Mouse (Mus musculus) monocyte, adult 5-6 weeks (primary cell): Measurements from ENCODE around the gene Mag. TPM values are rescaled to one million over a fixed set of nuclear protein-coding genes. Genes with fewer than 3 reads are reported as not detected.
A peak's percentile ranks its signal among the peaks of the same experiment; 100 is the strongest.
"Not testable (repeated sequence)": the region's sequence is repeated elsewhere in the genome, so short reads cannot be mapped to it uniquely, and the experiment has no call there.

Source experiments
- ATAC-seq: fragments of 153-309, 156-312 bp; replicated peaks from 2 replicates; pipeline ENCODE4 v1.8.0; 2017; ENCODE audit warnings: mild to moderate bottlenecking; ENCODE audit not compliant: low TSS enrichment, insufficient number of reproducible peaks, severe bottlenecking, poor library complexity, low FRiP score
- total RNA-seq: library from RNA; stranded (forward); fragments of 200-1000, 200-491, 200-594 nt; gene quantifications from 3 replicates; pipeline ENCODE4 v1.2.3, GENCODE M21; 2017

The Mag gene
- total RNA-seq, 1 experiment from 2014 or later = 3.5 TPM

GRCm38 (mm10) chr7:30943909-30944635 lies 29.4 kb upstream of the Mag start, which contains the start of gene Hamp:
Hamp (minus strand) TSS chr7:30944032.
- ATAC-seq = no peak

- ATAC-seq = not testable (repeated sequence)
Measured at GRCm38 (mm10) chr7:30942365-30942764, 27.7 kb upstream of the Mag start.

GRCm38 (mm10) chr7:30940070-30940469 lies 25.4 kb upstream of the Mag start:
- ATAC-seq = not testable (repeated sequence)

- ATAC-seq = peak; percentile 50
Measured at GRCm38 (mm10) chr7:30935422-30936099, 20.9 kb upstream of the Mag start.

- not testable (repeated sequence) for ATAC-seq
Measured at GRCm38 (mm10) chr7:30924581-30924980, 9.9 kb upstream of the Mag start, which contains the start of gene Hamp2. Hamp2 (minus strand) TSS chr7:30924681.

- ATAC-seq = no peak
Measured at GRCm38 (mm10) chr7:30924071-30924470, 9.4 kb upstream of the Mag start.

- not testable (repeated sequence) for ATAC-seq
Measured at GRCm38 (mm10) chr7:30922490-30922889, 7.8 kb upstream of the Mag start.

GRCm38 (mm10) chr7:30920217-30920616 lies 5.5 kb upstream of the Mag start:
- ATAC-seq = no peak

GRCm38 (mm10) chr7:30917219-30917618 lies 2.5 kb upstream of the Mag start:
- no peak for ATAC-seq

- ATAC-seq = no peak
Measured at GRCm38 (mm10) chr7:30916713-30917112, 2.0 kb upstream of the Mag start.

GRCm38 (mm10) chr7:30909773-30910172 lies 4.9 kb downstream of the Mag start:
- no peak for ATAC-seq

- ATAC-seq = peak; percentile 14; the same call in 1 of the 2 replicates
Measured at GRCm38 (mm10) chr7:30908992-30909431, 5.7 kb downstream of the Mag start.

- ATAC-seq = no peak
Measured at GRCm38 (mm10) chr7:30908277-30908991, 6.2 kb downstream of the Mag start.

GRCm38 (mm10) chr7:30904042-30904441 lies 10.6 kb downstream of the Mag start:
- ATAC-seq = no peak

GRCm38 (mm10) chr7:30895217-30895616 lies 19.5 kb downstream of the Mag start:
- no peak for ATAC-seq

GRCm38 (mm10) chr7:30892515-30892914 lies 22.2 kb downstream of the Mag start:
- ATAC-seq = no peak

- no peak for ATAC-seq
Measured at GRCm38 (mm10) chr7:30891746-30892145, 22.9 kb downstream of the Mag start.

GRCm38 (mm10) chr7:30890681-30891080 lies 24.0 kb downstream of the Mag start:
- ATAC-seq = no peak

- no peak for ATAC-seq
Measured at GRCm38 (mm10) chr7:30888786-30889185, 25.9 kb downstream of the Mag start.
